Mouse (Mus musculus): ENCODE data around the gene Arhgap30. TPM values are rescaled to one million over a fixed set of nuclear protein-coding genes. Genes with fewer than 3 reads are reported as not detected.

The Arhgap30 gene
- 0.49 and 0.53 TPM in 2 replicates for polyA plus RNA-seq (2014; fragmentation: Nextera tagmentation; extraction: Ambion mirVana)

DNA sequence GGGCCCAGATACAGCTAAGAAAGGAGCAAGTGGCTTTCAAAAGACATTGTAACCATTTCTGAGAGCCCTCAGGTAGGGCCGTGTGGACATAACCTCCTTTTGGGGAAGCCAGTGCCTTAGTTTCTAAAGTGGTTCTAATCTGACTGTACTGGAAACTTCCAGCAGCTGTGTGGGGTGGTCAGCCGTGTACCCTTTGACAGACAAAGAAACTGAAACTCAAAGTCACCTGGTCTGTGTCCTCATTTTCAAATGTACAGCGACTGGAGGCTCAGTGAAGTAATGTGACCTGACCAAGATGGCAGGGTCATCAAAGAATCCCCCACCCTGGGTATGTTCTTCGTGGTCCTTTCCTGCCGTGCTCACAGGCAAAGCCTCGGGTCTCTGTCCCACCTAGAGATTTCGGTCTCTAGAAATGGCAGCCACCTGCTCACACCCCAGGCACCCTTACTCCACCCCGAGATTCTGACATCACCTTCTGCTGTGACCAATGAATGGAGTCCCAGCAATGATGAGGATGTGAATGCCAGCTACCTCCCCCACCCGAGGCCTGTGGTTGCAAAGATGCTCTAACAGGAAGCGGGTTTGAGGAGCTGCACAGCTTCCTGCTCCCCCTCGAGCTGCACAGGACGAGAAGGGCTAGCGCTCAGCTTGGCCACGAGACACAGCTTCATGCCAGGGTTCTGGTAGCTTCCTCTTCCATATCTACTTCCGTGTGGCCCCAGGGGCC is at the start of gene Arhgap30:
Gene Arhgap30, plus strand, starts transcription at position 579 of the 727 bp plus-strand sequence.
- Histone ChIP-seq H3K27ac (ENCODE audit: low read depth, low read length) (no peak within 1 kb of the TSS), H3K36me3 (ENCODE audit: control insufficient read depth, insufficient read depth, low read length) (no peaks in the 10 kb centered on the region), H3K27me3 (ENCODE audit: control insufficient read depth, insufficient read depth, low read length) (no peaks in the 10 kb centered on the region), H3K4me2 (ENCODE audit: low read depth, low read length, severe bottlenecking) (no peak within 1 kb of the TSS), H3K4me1 (replicated peaks; ENCODE audit: control insufficient read depth, insufficient read depth, low read length) (no peaks in the 10 kb centered on the region), H3K9ac (ENCODE audit: low read length) (no peak within 1 kb of the TSS), H3K9me3 (ENCODE audit: control insufficient read depth, low read length) (no peaks in the 10 kb centered on the region), H3K4me3 (ENCODE audit: low read depth, low read length) (no peak within 1 kb of the TSS)
- DNase-seq (ENCODE audit: low spot score) (no peak), ATAC-seq (replicated peaks; ENCODE audit: low FRiP score) (no peak)
- WGBS = 79% methylated on average over 15 of the region's 15 CpGs

DNA sequence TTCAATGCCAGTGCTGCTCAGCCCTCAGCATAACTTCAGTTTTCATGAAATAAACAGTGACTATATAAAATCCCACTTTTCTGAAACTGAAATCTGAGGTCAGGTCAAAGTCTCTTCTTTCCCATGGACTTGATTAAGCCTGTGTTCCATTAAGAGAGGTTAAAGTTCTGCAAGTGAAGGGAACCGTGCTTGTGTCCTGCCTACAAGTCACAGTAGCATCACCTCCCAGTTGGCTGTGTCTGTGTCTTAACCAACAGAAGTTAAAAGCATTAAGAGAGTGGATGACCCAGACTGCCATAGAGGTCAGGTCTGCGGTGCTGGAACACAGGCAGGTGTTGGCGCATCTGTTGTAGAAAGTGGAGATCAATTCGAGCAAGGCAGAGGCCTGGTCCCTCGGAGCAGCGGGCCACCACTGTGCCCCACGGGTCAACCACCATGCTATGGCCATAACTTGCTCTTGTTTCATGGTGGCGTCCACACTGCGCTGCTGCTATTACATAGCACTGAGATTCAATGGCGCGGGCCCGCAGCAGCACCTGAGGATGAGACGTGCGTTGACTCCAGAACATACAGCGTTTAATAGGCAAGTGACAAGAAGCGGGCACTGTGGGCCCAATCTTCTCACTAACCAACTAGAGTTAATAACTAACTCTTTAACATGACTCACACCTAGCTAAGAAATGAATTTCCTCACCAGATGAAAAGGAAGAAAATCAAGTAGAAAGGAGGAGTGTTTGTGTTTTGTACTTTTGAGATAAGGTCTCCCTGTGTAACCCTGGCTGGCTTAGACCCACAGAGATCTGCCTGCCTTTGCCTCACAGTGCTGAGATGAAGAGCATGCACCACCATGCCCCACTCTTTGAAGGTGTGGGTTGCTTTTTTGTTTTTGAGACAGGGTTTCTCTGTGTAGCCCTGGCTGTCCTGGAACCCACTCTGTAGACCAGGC is 46.2 kb upstream of the Arhgap30 start:
- 96% methylated on average over 16 of the region's 16 CpGs for WGBS
- ATAC-seq (replicated peaks; ENCODE audit: low FRiP score) = no peak

DNA sequence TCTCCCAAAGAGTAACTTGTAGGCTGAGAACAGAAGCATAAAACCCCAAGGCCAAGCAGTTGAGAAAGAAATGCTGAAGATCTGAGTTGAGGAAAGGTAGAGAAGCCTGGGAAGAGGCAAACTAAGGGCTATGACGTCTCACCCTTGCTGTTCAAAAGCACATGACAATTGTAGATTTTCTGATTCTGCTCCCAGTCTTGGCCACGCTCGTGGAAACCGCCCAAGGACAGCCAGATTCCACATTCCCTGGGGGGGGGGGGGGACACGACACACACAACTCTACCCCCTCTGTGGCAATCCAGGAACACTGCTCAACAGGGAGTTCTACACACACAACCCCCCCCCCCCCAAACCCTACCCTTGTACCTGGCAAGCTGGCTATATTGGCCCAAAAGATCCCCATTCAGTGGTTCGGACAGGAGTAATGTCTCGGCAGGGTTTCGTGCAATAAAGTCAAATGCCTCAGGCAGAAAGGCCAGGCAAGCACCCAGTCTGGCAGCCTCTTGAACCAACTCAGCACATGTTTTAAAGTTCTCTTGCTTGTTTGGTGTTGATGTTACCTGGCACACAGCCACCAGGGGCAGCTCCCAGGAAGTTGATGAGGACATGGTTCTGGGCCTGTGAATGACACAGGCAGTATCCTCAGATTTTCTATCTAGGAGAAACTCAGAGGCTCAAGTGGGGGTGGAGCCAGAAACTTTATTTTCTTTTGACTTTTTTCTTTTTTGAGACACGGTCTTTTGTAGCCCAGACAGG is 44.7 kb upstream of the Arhgap30 start:
- Histone ChIP-seq H3K27ac (ENCODE audit: low read depth, low read length) (no peak overlapping the region), H3K4me1 (replicated peaks; ENCODE audit: control insufficient read depth, insufficient read depth, low read length) (no peaks in the 10 kb centered on the region; the same call in 1 of the 2 replicates), H3K4me2 (ENCODE audit: low read depth, low read length, severe bottlenecking) (no peak overlapping the region), H3K4me3 (ENCODE audit: low read depth, low read length) (no peak overlapping the region; the same call in 1 of the 2 replicates), H3K36me3 (ENCODE audit: control insufficient read depth, insufficient read depth, low read length) (peaks cover 2% of the 10 kb centered on the region), H3K9me3 (ENCODE audit: control insufficient read depth, low read length) (peaks cover 6% of the 10 kb centered on the region; the same call in 1 of the 2 replicates), H3K27me3 (ENCODE audit: control insufficient read depth, insufficient read depth, low read length) (no peaks in the 10 kb centered on the region), H3K9ac (ENCODE audit: low read length) (no peak overlapping the region)
- WGBS = 87% methylated on average over 9 of the region's 9 CpGs
- DNase-seq (ENCODE audit: low spot score) (no peak), ATAC-seq (replicated peaks; ENCODE audit: low FRiP score) (no peak)

More for the DNA sequence above, 46.2 kb upstream of the Arhgap30 start:
- no peak for DNase-seq (ENCODE audit: low spot score)
- peaks cover 6% of the 10 kb centered on the region; the same call in 1 of the 2 replicates for H3K9me3 ChIP-seq (ENCODE audit: control insufficient read depth, low read length)
- H3K4me1 ChIP-seq (replicated peaks; ENCODE audit: control insufficient read depth, insufficient read depth, low read length) = no peaks in the 10 kb centered on the region; the same call in 1 of the 2 replicates
- H3K27ac ChIP-seq (ENCODE audit: low read depth, low read length) = no peak overlapping the region
- no peak overlapping the region for H3K9ac ChIP-seq (ENCODE audit: low read length)
- H3K4me2 ChIP-seq (ENCODE audit: low read depth, low read length, severe bottlenecking) = no peak overlapping the region
- H3K4me3 ChIP-seq (ENCODE audit: low read depth, low read length) = no peak overlapping the region
- H3K27me3 ChIP-seq (ENCODE audit: control insufficient read depth, insufficient read depth, low read length) = no peaks in the 10 kb centered on the region
- peaks cover 2% of the 10 kb centered on the region for H3K36me3 ChIP-seq (ENCODE audit: control insufficient read depth, insufficient read depth, low read length)

DNA sequence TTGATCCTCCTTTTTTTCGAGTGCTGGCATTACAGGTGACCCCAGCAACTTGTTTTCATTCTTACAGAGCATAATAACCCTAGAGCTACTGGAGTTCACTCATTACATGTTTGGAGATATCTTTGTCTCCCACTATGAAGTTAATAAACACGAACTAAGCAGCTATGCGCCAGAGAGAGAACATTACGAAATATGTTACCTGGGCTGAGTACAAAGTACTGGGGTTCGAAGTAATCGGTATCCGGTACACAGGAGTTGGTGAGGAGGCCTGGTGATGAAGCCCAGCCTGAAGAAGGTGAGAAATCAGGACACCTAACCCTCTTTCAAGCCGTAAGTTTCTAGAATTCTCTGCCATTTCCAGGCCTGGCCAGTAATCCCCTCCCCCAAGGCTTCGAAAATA is 44.0 kb upstream of the Arhgap30 start:
- Histone ChIP-seq H3K36me3 (ENCODE audit: control insufficient read depth, insufficient read depth, low read length) (peaks cover 2% of the 10 kb centered on the region), H3K27ac (ENCODE audit: low read depth, low read length) (no peak overlapping the region), H3K4me1 (replicated peaks; ENCODE audit: control insufficient read depth, insufficient read depth, low read length) (no peaks in the 10 kb centered on the region; the same call in 1 of the 2 replicates), H3K9ac (ENCODE audit: low read length) (peak overlapping the region; percentile 79), H3K9me3 (ENCODE audit: control insufficient read depth, low read length) (peaks cover 6% of the 10 kb centered on the region; the same call in 1 of the 2 replicates), H3K27me3 (ENCODE audit: control insufficient read depth, insufficient read depth, low read length) (no peaks in the 10 kb centered on the region), H3K4me3 (ENCODE audit: low read depth, low read length) (peak overlapping the region; percentile 92), H3K4me2 (ENCODE audit: low read depth, low read length, severe bottlenecking) (peak overlapping the region; percentile 73)
- DNase-seq (ENCODE audit: low spot score) (no peak), ATAC-seq (replicated peaks; ENCODE audit: low FRiP score) (no peak)
- WGBS = 81% methylated on average over 9 of the region's 9 CpGs

DNA sequence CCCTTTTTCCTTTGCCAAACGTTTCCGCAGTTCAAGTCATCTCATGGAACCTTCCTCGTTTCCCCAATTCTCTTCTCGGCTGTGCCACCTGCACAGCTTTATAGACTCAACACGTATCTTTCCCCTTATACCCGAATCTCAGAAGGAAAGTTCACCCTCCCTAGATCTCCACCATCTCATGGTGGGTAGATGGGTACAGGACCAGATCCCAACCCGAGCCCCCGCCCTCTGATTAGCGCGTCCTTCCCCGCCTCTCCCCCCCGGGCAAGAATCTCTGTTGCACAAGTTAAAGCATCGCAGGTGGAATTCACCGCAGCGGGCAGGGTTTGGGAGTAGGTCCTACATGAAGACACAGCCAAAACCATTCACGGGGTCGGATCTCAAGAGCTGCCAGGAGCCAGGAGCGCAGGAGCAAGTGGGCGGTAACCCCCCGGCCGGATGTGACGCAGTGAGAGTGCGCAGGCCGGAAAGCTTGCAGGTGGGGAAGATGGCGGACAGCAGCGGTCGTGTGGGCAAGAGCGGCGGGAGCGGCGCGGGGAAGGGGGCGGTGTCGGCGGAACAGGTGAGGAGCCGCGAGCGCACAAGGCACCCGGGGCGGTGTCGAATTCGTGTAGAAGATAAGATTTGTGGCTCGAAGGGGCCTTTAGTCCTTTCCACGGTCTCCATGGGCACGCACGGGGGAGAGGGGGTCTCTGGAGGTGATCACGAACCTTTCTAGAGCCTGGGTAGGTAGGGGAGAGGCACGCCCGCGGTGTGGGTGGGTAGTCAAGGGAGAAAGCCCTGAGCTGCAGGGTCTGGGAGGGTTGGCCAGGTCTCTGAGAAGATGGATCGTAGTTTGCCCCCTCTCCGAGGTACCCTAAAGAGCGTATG is 43.3 kb upstream of the Arhgap30 start, which contains the start of the genes Nit1 and Pfdn2:
Gene Nit1, minus strand, starts transcription at position 422 of the 870 bp plus-strand sequence.
Gene Pfdn2, plus strand, starts transcription at position 446 of the 870 bp plus-strand sequence.
- ATAC-seq (replicated peaks; ENCODE audit: low FRiP score) (peak; percentile 94), DNase-seq (ENCODE audit: low spot score) (peak; percentile 95)
- Histone ChIP-seq H3K9ac (ENCODE audit: low read length) (peak within 1 kb of the TSS; percentile 79), H3K36me3 (ENCODE audit: control insufficient read depth, insufficient read depth, low read length) (peaks cover 2% of the 10 kb centered on the region; the same call in 1 of the 2 replicates), H3K4me3 (ENCODE audit: low read depth, low read length) (peak within 1 kb of the TSS; percentile 92), H3K27ac (ENCODE audit: low read depth, low read length) (no peak within 1 kb of the TSS; the same call in 1 of the 2 replicates), H3K4me1 (replicated peaks; ENCODE audit: control insufficient read depth, insufficient read depth, low read length) (no peaks in the 10 kb centered on the region; the same call in 1 of the 2 replicates), H3K4me2 (ENCODE audit: low read depth, low read length, severe bottlenecking) (peak within 1 kb of the TSS; percentile 73), H3K27me3 (ENCODE audit: control insufficient read depth, insufficient read depth, low read length) (no peaks in the 10 kb centered on the region), H3K9me3 (ENCODE audit: control insufficient read depth, low read length) (peaks cover 6% of the 10 kb centered on the region; the same call in 1 of the 2 replicates)
- under 1% methylated on average over 53 of the region's 53 CpGs for WGBS

DNA sequence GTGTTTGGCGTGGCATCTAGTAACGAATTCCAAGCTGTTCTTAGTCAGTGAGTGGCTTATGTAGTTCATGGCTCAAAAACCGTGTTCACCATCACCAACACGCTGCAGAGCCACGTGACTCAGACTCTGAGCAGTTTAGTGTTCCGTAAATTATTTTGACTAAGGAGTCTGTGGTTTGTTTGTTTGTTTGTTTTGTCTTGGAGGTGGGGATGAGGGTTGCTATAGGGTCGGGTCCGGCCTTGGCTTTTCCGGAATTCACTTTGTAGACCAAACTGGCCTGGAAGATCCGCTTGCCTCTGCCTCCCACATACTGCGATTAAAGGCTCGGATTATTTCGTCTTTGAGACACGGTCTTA is 42.7 kb upstream of the Arhgap30 start:
- WGBS = 2% methylated on average over 14 of the region's 14 CpGs
- Histone ChIP-seq H3K9me3 (ENCODE audit: control insufficient read depth, low read length) (peaks cover 6% of the 10 kb centered on the region; the same call in 1 of the 2 replicates), H3K36me3 (ENCODE audit: control insufficient read depth, insufficient read depth, low read length) (peaks cover 2% of the 10 kb centered on the region; the same call in 1 of the 2 replicates), H3K9ac (ENCODE audit: low read length) (peak overlapping the region; percentile 79), H3K4me3 (ENCODE audit: low read depth, low read length) (peak overlapping the region; percentile 92), H3K27me3 (ENCODE audit: control insufficient read depth, insufficient read depth, low read length) (no peaks in the 10 kb centered on the region), H3K4me1 (replicated peaks; ENCODE audit: control insufficient read depth, insufficient read depth, low read length) (no peaks in the 10 kb centered on the region; the same call in 1 of the 2 replicates), H3K4me2 (ENCODE audit: low read depth, low read length, severe bottlenecking) (peak overlapping the region; percentile 73), H3K27ac (ENCODE audit: low read depth, low read length) (no peak overlapping the region)
- no peak for ATAC-seq (replicated peaks; ENCODE audit: low FRiP score)
- DNase-seq (ENCODE audit: low spot score) = no peak

DNA sequence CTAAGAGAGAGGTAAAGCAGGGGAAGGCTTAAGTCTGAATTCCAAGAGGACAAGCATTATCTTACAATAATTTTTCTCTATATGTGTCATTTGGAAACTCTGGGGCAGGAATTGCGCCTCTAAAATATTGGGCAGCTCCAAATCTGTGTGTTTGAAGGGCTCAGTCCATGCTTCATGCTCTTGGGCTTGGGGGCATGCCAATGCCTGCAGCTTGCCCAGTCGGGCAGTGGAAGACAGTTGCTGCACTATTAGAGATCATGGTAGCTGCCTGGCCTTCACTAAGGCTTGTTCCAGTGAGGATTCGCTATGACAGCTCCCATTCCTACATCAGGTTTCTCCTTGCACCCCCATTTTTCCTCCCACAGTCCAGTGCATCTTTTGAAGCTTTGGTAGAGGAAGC is 40.1 kb upstream of the Arhgap30 start:
- H3K27ac ChIP-seq (ENCODE audit: low read depth, low read length) = no peak overlapping the region
- H3K9me3 ChIP-seq (ENCODE audit: control insufficient read depth, low read length) = peaks cover 6% of the 10 kb centered on the region; the same call in 1 of the 2 replicates
- no peak for ATAC-seq (replicated peaks; ENCODE audit: low FRiP score)
- no peaks in the 10 kb centered on the region; the same call in 1 of the 2 replicates for H3K4me1 ChIP-seq (replicated peaks; ENCODE audit: control insufficient read depth, insufficient read depth, low read length)
- no peaks in the 10 kb centered on the region for H3K27me3 ChIP-seq (ENCODE audit: control insufficient read depth, insufficient read depth, low read length)
- H3K4me2 ChIP-seq (ENCODE audit: low read depth, low read length, severe bottlenecking) = no peak overlapping the region
- no peak for DNase-seq (ENCODE audit: low spot score)
- 91% methylated on average over 3 of the region's 3 CpGs for WGBS
- H3K4me3 ChIP-seq (ENCODE audit: low read depth, low read length) = no peak overlapping the region
- no peaks in the 10 kb centered on the region for H3K36me3 ChIP-seq (ENCODE audit: control insufficient read depth, insufficient read depth, low read length)
- no peak overlapping the region for H3K9ac ChIP-seq (ENCODE audit: low read length)
